Mouse (Mus musculus): ENCODE measurements around the gene Pxk.
"Not testable (repeated sequence)": the region's sequence is repeated elsewhere in the genome, so short reads cannot be mapped to it uniquely, and the experiment has no call there.

Pxk gene

GRCm38 (mm10) chr14:8102676-8103075 is 4.7 kb downstream of the Pxk start:
- DNase-seq (ENCODE audit: low spot score), result no peak

GRCm38 (mm10) chr14:8108047-8108446 is 10.0 kb downstream of the Pxk start:
- no peak for DNase-seq (ENCODE audit: low spot score)

GRCm38 (mm10) chr14:8108976-8109375 is 11.0 kb downstream of the Pxk start:
- no peak for DNase-seq (ENCODE audit: low spot score)

- DNase-seq (ENCODE audit: low spot score), result no peak
Observed at GRCm38 (mm10) chr14:8111545-8111944, 13.5 kb downstream of the Pxk start.

GRCm38 (mm10) chr14:8112036-8112435 is 14.0 kb downstream of the Pxk start:
- no peak for DNase-seq (ENCODE audit: low spot score)

GRCm38 (mm10) chr14:8113616-8114015 is 15.6 kb downstream of the Pxk start:
- no peak for DNase-seq (ENCODE audit: low spot score)

GRCm38 (mm10) chr14:8114306-8114705 is 16.3 kb downstream of the Pxk start:
- DNase-seq (ENCODE audit: low spot score), result no peak

- DNase-seq (ENCODE audit: low spot score), result no peak
Observed at GRCm38 (mm10) chr14:8114756-8115155, 16.7 kb downstream of the Pxk start.

GRCm38 (mm10) chr14:8115772-8116171 is 17.8 kb downstream of the Pxk start:
- no peak for DNase-seq (ENCODE audit: low spot score)

- no peak for DNase-seq (ENCODE audit: low spot score)
Observed at GRCm38 (mm10) chr14:8117371-8117770, 19.4 kb downstream of the Pxk start.

GRCm38 (mm10) chr14:8119454-8119853 is 21.4 kb downstream of the Pxk start:
- DNase-seq (ENCODE audit: low spot score), result no peak

GRCm38 (mm10) chr14:8119904-8120303 is 21.9 kb downstream of the Pxk start:
- DNase-seq (ENCODE audit: low spot score), result no peak

- DNase-seq (ENCODE audit: low spot score), result no peak
Observed at GRCm38 (mm10) chr14:8123141-8123540, 25.1 kb downstream of the Pxk start.

- not testable (repeated sequence) for DNase-seq (ENCODE audit: low spot score)
Observed at GRCm38 (mm10) chr14:8123611-8124010, 25.6 kb downstream of the Pxk start.

GRCm38 (mm10) chr14:8124046-8124881 is 26.3 kb downstream of the Pxk start:
- no peak for DNase-seq (ENCODE audit: low spot score)

GRCm38 (mm10) chr14:8127971-8128370 is 30.0 kb downstream of the Pxk start:
- DNase-seq (ENCODE audit: low spot score), result no peak

GRCm38 (mm10) chr14:8132789-8133188 is 34.8 kb downstream of the Pxk start:
- DNase-seq (ENCODE audit: low spot score), result no peak

GRCm38 (mm10) chr14:8134234-8134633 is 36.2 kb downstream of the Pxk start:
- DNase-seq (ENCODE audit: low spot score), result no peak

GRCm38 (mm10) chr14:8135130-8135529 is 37.1 kb downstream of the Pxk start:
- no peak for DNase-seq (ENCODE audit: low spot score)

- no peak for DNase-seq (ENCODE audit: low spot score)
Observed at GRCm38 (mm10) chr14:8139724-8140710, 42.0 kb downstream of the Pxk start.

GRCm38 (mm10) chr14:8141131-8141530 is 43.1 kb downstream of the Pxk start:
- DNase-seq (ENCODE audit: low spot score), result no peak

GRCm38 (mm10) chr14:8145594-8146558 is 47.9 kb downstream of the Pxk start:
- no peak for DNase-seq (ENCODE audit: low spot score)

Data from ovary, adult 18-20 months (tissue).